Mouse (Mus musculus): ENCODE measurements around the gene Eef2. TPM values are rescaled to one million over a fixed set of nuclear protein-coding genes. Genes with fewer than 3 reads are reported as not detected.

Gene Eef2
- polyA plus RNA-seq, 1 experiment from 2014 or later = 534 TPM

- Histone ChIP-seq H3K4me1 (peaks cover 21% of the 10 kb centered on the region), H3K9ac (replicated peaks) (no peak overlapping the region), H3K36me3 (peaks cover 68% of the 10 kb centered on the region), H3K4me2 (replicated peaks) (no peak overlapping the region), H3K9me3 (no peaks in the 10 kb centered on the region), H3K27me3 (no peaks in the 10 kb centered on the region), H3K4me3 (no peak overlapping the region), H3K27ac (replicated peaks) (no peak overlapping the region)
- no peak for ATAC-seq (ENCODE audit: low FRiP score, low read depth)
- 67% methylated on average over 4 of the region's 4 CpGs for WGBS
Observed at GRCm38 (mm10) chr10:81184765-81185164, 8.3 kb downstream of the Eef2 start.

GRCm38 (mm10) chr10:81187161-81187560, 10.7 kb downstream of the Eef2 start:
- Histone ChIP-seq H3K4me1 (peaks cover 21% of the 10 kb centered on the region), H3K27ac (replicated peaks) (no peak overlapping the region), H3K27me3 (no peaks in the 10 kb centered on the region), H3K36me3 (peaks cover 60% of the 10 kb centered on the region), H3K9ac (replicated peaks) (no peak overlapping the region), H3K4me3 (no peak overlapping the region), H3K4me2 (replicated peaks) (no peak overlapping the region), H3K9me3 (no peaks in the 10 kb centered on the region)
- ATAC-seq (ENCODE audit: low FRiP score, low read depth) = no peak
- WGBS = 92% methylated on average over 9 of the region's 9 CpGs

DNA sequence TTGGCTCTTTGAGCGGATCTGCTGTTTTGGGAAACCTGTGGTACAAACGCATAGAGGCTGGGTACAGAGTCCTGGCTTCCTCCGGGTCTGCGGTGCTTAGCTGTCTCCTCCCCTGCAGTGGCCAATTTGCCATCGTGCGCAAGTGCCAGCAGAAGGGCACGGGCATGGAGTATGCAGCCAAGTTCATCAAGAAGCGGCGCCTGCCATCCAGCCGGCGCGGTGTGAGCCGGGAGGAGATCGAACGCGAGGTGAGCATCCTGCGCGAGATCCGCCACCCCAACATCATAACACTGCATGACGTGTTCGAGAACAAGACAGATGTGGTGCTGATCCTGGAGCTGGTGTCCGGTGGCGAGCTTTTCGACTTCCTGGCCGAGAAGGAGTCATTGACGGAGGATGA, 13.4 kb downstream of the Eef2 start:
- Histone ChIP-seq H3K4me3 (no peak overlapping the region), H3K9me3 (no peaks in the 10 kb centered on the region), H3K4me1 (peaks cover 27% of the 10 kb centered on the region), H3K4me2 (replicated peaks) (no peak overlapping the region), H3K9ac (replicated peaks) (no peak overlapping the region), H3K36me3 (peaks cover 48% of the 10 kb centered on the region), H3K27ac (replicated peaks) (no peak overlapping the region), H3K27me3 (peaks cover 11% of the 10 kb centered on the region)
- no peak for ATAC-seq (ENCODE audit: low FRiP score, low read depth)
- 81% methylated on average over 26 of the region's 26 CpGs for WGBS

DNA sequence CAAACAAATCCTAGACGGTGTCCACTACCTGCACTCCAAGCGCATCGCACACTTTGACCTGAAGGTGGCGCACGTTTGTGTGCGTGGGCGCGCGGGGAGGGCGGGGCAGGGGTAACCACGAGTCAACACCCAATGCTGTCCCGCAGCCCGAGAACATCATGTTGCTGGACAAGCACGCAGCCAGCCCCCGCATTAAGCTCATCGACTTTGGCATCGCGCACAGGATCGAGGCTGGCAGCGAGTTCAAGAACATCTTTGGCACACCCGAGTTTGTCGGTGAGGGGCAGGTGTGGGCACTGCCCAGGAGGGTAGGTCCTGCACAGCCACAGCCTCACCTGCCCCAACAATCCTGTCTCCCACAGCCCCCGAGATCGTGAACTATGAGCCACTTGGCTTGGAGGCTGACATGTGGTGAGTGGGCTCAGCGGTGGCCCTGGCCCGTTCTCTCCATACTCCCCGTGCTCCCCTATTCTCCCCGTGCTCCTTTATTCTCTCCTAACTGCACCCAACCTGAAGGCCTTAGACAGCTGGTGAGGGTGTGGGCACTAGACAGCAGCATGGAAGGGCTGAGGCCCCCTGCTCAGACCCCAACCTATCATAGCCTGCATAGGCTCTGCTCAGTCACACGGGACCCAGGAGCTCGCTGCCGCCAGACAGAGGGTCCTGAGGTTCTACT, 13.9 kb downstream of the Eef2 start:
- ATAC-seq (ENCODE audit: low FRiP score, low read depth) = no peak
- WGBS = 71% methylated on average over 31 of the region's 31 CpGs
- no peak overlapping the region for H3K4me2 ChIP-seq (replicated peaks)

DNA sequence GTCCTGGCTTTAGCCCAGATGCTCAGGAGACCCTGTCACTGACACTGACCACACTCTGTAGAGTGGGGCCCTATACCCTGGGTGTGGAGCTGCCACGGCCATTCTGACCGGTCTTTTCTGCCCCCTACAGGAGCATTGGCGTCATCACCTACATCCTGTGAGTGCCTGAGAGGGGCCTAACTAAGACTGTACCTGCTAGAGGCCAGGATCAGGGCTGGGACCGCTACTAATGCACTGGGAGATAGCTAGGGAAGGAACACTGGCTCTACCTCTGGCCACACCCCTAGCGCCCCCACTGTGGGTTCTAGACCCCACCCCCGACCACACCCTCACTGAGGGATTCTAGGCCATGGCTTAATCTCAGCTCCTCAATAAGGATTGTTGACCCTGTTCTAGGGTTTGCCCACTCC, 14.5 kb downstream of the Eef2 start:
- no peak overlapping the region for H3K27ac ChIP-seq (replicated peaks)
- H3K4me3 ChIP-seq = no peak overlapping the region
- peaks cover 39% of the 10 kb centered on the region for H3K36me3 ChIP-seq
- no peak overlapping the region for H3K4me2 ChIP-seq (replicated peaks)
- H3K4me1 ChIP-seq = peaks cover 26% of the 10 kb centered on the region
- no peak overlapping the region for H3K9ac ChIP-seq (replicated peaks)
- WGBS = 70% methylated on average over 6 of the region's 6 CpGs
- H3K9me3 ChIP-seq = no peaks in the 10 kb centered on the region
- H3K27me3 ChIP-seq = peaks cover 22% of the 10 kb centered on the region
- ATAC-seq (ENCODE audit: low FRiP score, low read depth) = no peak

More for the DNA sequence above, 13.9 kb downstream of the Eef2 start:
- H3K27ac ChIP-seq (replicated peaks) = no peak overlapping the region
- peaks cover 26% of the 10 kb centered on the region for H3K4me1 ChIP-seq
- no peaks in the 10 kb centered on the region for H3K9me3 ChIP-seq
- H3K9ac ChIP-seq (replicated peaks) = no peak overlapping the region
- H3K4me3 ChIP-seq = no peak overlapping the region
- H3K36me3 ChIP-seq = peaks cover 43% of the 10 kb centered on the region
- peaks cover 17% of the 10 kb centered on the region for H3K27me3 ChIP-seq

DNA sequence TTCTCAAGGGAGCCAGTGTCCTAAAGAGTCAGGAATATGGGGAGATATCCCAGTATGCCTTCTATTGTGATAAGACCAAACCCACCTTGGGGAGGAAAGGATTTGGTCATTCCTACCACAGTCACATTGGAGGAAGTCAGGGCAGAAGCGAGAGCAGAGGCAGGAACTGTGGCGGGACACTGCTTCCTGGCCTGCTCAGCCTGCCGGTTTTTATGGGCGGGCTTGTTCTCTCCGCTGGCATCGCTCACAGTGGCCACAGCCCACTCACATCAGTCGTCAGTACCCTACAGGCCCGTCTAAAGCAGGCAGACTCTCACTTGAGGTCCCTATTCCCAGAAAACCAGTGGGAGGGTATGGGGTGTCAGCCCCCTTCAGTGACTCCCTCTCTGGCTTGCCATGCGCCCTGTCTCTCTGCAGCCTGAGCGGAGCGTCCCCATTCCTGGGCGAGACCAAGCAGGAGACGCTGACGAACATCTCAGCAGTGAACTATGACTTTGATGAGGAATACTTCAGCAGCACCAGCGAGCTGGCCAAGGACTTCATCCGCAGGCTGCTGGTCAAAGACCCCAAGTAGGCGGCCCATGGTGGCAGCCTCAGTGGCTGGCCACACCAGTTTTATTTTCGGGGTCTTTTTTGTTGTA, 15.0 kb downstream of the Eef2 start:
- no peak overlapping the region; the same call in 1 of the 2 replicates for H3K4me2 ChIP-seq (replicated peaks)
- no peak for ATAC-seq (ENCODE audit: low FRiP score, low read depth)
- H3K27me3 ChIP-seq = peaks cover 28% of the 10 kb centered on the region
- peaks cover 26% of the 10 kb centered on the region for H3K4me1 ChIP-seq
- H3K36me3 ChIP-seq = peaks cover 36% of the 10 kb centered on the region
- H3K9ac ChIP-seq (replicated peaks) = no peak overlapping the region; the same call in 1 of the 2 replicates
- H3K4me3 ChIP-seq = no peak overlapping the region
- H3K27ac ChIP-seq (replicated peaks) = no peak overlapping the region
- WGBS = 93% methylated on average over 18 of the region's 18 CpGs
- no peaks in the 10 kb centered on the region for H3K9me3 ChIP-seq

- Histone ChIP-seq H3K4me2 (replicated peaks) (peak overlapping the region; percentile 96), H3K36me3 (peaks cover 26% of the 10 kb centered on the region), H3K4me3 (peak overlapping the region; percentile 71), H3K27me3 (peaks cover 37% of the 10 kb centered on the region), H3K4me1 (peaks cover 26% of the 10 kb centered on the region), H3K9me3 (no peaks in the 10 kb centered on the region), H3K27ac (replicated peaks) (peak overlapping the region; percentile 92), H3K9ac (replicated peaks) (peak overlapping the region; percentile 74)
- 1% methylated on average over 93 of the region's 93 CpGs for WGBS
- peak; percentile 84 for ATAC-seq (ENCODE audit: low FRiP score, low read depth)
Observed at GRCm38 (mm10) chr10:81192270-81192967, 16.0 kb downstream of the Eef2 start.

- Histone ChIP-seq H3K27me3 (peaks cover 41% of the 10 kb centered on the region), H3K4me2 (replicated peaks) (peak overlapping the region; percentile 96), H3K9ac (replicated peaks) (peak overlapping the region; percentile 74), H3K4me1 (peaks cover 26% of the 10 kb centered on the region), H3K9me3 (no peaks in the 10 kb centered on the region), H3K4me3 (peak overlapping the region; percentile 71), H3K36me3 (peaks cover 24% of the 10 kb centered on the region), H3K27ac (replicated peaks) (peak overlapping the region; percentile 92)
- ATAC-seq (ENCODE audit: low FRiP score, low read depth) = peak; percentile 48
- WGBS = 4% methylated on average over 19 of the region's 19 CpGs
Observed at GRCm38 (mm10) chr10:81192968-81193501, 16.6 kb downstream of the Eef2 start.

DNA sequence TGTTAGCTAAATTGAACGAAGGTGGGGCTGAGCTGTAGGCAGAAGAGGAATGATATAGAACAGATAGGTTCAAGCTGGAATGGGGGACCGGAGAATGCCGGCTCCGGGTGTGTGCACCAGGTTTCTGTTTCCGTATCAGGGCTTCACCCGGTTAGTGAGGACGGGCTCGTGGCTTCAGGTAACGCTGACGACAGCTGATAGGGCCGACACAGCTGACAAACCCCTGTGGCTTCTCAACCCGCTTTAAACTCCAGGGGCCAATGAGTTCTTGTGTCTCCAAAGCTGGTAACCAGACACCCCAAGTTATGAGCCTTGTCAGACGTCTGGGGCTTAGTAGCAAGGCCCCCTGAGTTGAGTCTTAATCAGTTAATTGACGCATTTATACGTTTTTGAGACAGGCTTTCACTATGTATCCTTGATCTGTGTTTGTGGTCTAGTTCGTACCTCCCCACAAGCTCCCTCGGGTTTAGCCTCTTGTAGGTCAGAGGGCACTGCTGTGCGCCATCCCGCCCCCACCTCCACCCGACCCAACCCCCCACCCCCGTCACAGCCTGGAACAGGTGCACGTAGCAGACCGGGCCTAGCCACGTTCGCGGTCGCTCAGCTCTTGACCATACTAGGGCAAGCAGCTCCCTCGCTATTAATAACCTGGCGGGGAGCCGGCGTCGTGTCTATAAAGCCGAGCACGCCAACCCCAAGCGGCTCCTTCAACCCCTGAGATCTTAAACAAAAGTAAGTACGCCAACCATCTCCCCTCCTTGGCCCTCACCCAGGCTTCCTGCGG, 17.8 kb downstream of the Eef2 start:
- peak overlapping the region; percentile 15; the same call in 1 of the 2 replicates for H3K9ac ChIP-seq (replicated peaks)

DNA sequence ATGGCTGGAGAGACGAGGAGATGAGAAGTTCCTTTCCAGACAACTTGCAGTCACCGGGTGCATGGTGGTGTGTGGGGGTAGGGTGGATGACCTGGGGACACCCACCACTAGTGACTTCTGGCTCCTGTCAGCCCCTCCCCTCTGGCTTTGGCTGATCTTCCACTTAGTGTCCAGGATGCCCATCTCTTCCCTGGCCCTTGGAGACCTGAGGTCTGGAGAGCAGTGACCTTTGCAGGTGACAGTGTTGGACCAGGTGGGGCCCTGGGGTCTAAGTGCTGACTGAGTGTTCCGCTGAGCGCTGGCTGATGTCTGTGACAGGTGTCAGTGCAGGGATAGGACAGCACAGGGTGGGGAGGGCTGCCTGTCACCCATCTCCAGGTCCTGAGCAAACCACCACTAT, 18.9 kb downstream of the Eef2 start:
- peaks cover 26% of the 10 kb centered on the region for H3K4me1 ChIP-seq
- no peak for ATAC-seq (ENCODE audit: low FRiP score, low read depth)
- H3K27ac ChIP-seq (replicated peaks) = no peak overlapping the region
- 71% methylated on average over 4 of the region's 4 CpGs for WGBS
- peaks cover 57% of the 10 kb centered on the region for H3K27me3 ChIP-seq
- H3K9me3 ChIP-seq = no peaks in the 10 kb centered on the region
- no peak overlapping the region for H3K9ac ChIP-seq (replicated peaks)
- peaks cover 11% of the 10 kb centered on the region for H3K36me3 ChIP-seq
- H3K4me3 ChIP-seq = no peak overlapping the region
- H3K4me2 ChIP-seq (replicated peaks) = no peak overlapping the region

More for the DNA sequence above, 17.8 kb downstream of the Eef2 start:
- Histone ChIP-seq H3K4me2 (replicated peaks) (peak overlapping the region; percentile 13; the same call in 1 of the 2 replicates), H3K36me3 (peaks cover 18% of the 10 kb centered on the region), H3K27me3 (peaks cover 48% of the 10 kb centered on the region), H3K27ac (replicated peaks) (no peak overlapping the region), H3K9me3 (no peaks in the 10 kb centered on the region), H3K4me3 (no peak overlapping the region), H3K4me1 (peaks cover 26% of the 10 kb centered on the region)
- ATAC-seq (ENCODE audit: low FRiP score, low read depth) = no peak
- 16% methylated on average over 37 of the region's 37 CpGs for WGBS

DNA sequence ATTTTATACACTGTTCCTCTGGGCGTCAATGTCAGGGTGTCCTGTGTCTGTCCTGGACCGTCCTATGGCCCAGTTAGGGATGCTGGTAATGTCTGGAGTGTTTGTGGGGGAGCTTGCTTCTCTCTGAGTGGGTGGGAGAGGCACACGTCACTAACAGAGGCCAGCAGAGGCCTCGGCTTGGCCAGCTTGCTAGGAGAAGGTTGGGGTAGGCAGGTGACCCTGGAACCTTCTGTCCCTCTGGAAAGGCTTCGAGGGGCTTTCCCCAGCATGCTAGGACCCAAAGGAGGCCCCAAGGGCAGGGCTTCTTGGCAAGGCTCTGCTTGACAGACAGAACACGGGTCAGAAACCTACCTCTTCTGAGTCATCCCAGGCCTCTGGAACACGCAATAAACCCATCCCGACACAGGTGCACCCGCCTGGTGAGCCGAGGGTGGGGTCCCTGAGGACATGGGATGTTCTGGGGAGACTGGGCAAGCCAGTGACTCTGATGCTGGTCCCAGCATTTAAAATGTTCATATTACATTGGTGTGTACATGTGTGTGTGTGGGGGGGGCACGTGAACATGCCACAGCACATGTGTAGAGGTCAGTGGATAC, 20.1 kb downstream of the Eef2 start:
- Histone ChIP-seq H3K36me3 (no peaks in the 10 kb centered on the region), H3K27ac (replicated peaks) (no peak overlapping the region), H3K9ac (replicated peaks) (no peak overlapping the region; the same call in 1 of the 2 replicates), H3K4me1 (peaks cover 26% of the 10 kb centered on the region), H3K4me3 (no peak overlapping the region), H3K27me3 (peaks cover 63% of the 10 kb centered on the region), H3K9me3 (no peaks in the 10 kb centered on the region), H3K4me2 (replicated peaks) (no peak overlapping the region)
- ATAC-seq (ENCODE audit: low FRiP score, low read depth) = no peak
- 71% methylated on average over 11 of the region's 11 CpGs for WGBS
